9 mouse cellular contexts compared by ENCODE assay signal in genomic region chr2:118702883-118703761, GRCm38 (mm10). TPM values are rescaled to one million over a fixed set of nuclear protein-coding genes. Genes with fewer than 3 reads are reported as not detected.
DNase-seq lines count a peak whose midpoint lies in the region; ATAC-seq and TF ChIP-seq lines count a peak whose summit lies in the region.
"Had no signal": no experiment of that assay in that cellular context is flagged by ENCODE, and none has a peak within 500 bp of the region (broad histone marks: within the 10 kb centered on the region; RNA-seq: fewer than 3 reads in every experiment).

No protein-coding gene starts in this region.

- peaks cover under 1% of the 10 kb centered on the region for H3K36me3 ChIP-seq in G1E (replicated peaks)
- H3K36me3 ChIP-seq in forebrain, embryonic 11.5 days (ENCODE audit: control insufficient read depth, insufficient read depth, low read length) = no peaks in the 10 kb centered on the region
- H3K36me3 ChIP-seq in hindbrain, postnatal 0 days (ENCODE audit: insufficient read depth, low read length) = no peaks in the 10 kb centered on the region
- H3K36me3 ChIP-seq in liver, embryonic 15.5 days (replicated peaks) = no peaks in the 10 kb centered on the region
- H3K36me3 ChIP-seq in neural tube, embryonic 14.5 days (ENCODE audit: control insufficient read depth, insufficient read depth, low read length) = no peaks in the 10 kb centered on the region

- peaks cover 16% of the 10 kb centered on the region for H3K9me3 ChIP-seq in G1E (replicated peaks)
- H3K9me3 ChIP-seq in forebrain, embryonic 11.5 days (ENCODE audit: control insufficient read depth, low read length) = no peaks in the 10 kb centered on the region
- H3K9me3 ChIP-seq in hindbrain, postnatal 0 days (ENCODE audit: low read length) = no peaks in the 10 kb centered on the region
- H3K9me3 ChIP-seq in liver, embryonic 15.5 days (replicated peaks) = no peaks in the 10 kb centered on the region
- no peaks in the 10 kb centered on the region for H3K9me3 ChIP-seq in neural tube, embryonic 14.5 days (ENCODE audit: control insufficient read depth, low read length)

- H3K4me2 ChIP-seq in forebrain, embryonic 11.5 days (ENCODE audit: low read depth, low read length, severe bottlenecking) = peak overlapping the region; percentile 58
- peak overlapping the region; percentile 60 for H3K4me2 ChIP-seq in hindbrain, postnatal 0 days (ENCODE audit: low read depth, low read length)
- peak overlapping the region; percentile 65 for H3K4me2 ChIP-seq in liver, embryonic 15.5 days
- H3K4me2 ChIP-seq in neural tube, embryonic 14.5 days (ENCODE audit: low read depth, low read length) = peak overlapping the region; percentile 57

- ATAC-seq in G1E (ENCODE audit: extremely low read depth, insufficient number of reproducible peaks, low FRiP score, poor library complexity, severe bottlenecking) = no peak
- ATAC-seq in forebrain, embryonic 11.5 days (replicated peaks; ENCODE audit: low FRiP score) = peak; percentile 31; the same call in 1 of the 2 replicates
- ATAC-seq in hindbrain, postnatal 0 days = peak; percentile 33; the same call in 1 of the 2 replicates
- ATAC-seq in liver, embryonic 15.5 days (ENCODE audit: insufficient read depth) = 0 out of 2 replicates have a peak, but pooled peaks have one; percentile 12
- ATAC-seq in neural tube, embryonic 14.5 days (ENCODE audit: low read depth) = peak; percentile 25; the same call in 1 of the 2 replicates

- peaks cover 22% of the 10 kb centered on the region for H3K4me1 ChIP-seq in G1E (ENCODE audit: insufficient read depth, low read depth, low read length)
- H3K4me1 ChIP-seq in forebrain, embryonic 11.5 days (replicated peaks; ENCODE audit: control insufficient read depth, insufficient read depth, low read length) = peaks cover 30% of the 10 kb centered on the region
- peaks cover 23% of the 10 kb centered on the region for H3K4me1 ChIP-seq in hindbrain, postnatal 0 days (ENCODE audit: insufficient read depth, low read length)
- peaks cover 39% of the 10 kb centered on the region for H3K4me1 ChIP-seq in liver, embryonic 15.5 days (replicated peaks)
- peaks cover 18% of the 10 kb centered on the region for H3K4me1 ChIP-seq in neural tube, embryonic 14.5 days (ENCODE audit: control insufficient read depth, insufficient read depth, low read length)

- 0% methylated on average over 85 of the region's 93 CpGs for WGBS in forebrain, embryonic 11.5 days
- 2% methylated on average over 87 of the region's 93 CpGs for WGBS in hindbrain, postnatal 0 days
- under 1% methylated on average over 93 of the region's 93 CpGs for WGBS in liver, embryonic 15.5 days (ENCODE audit: insufficient replicate concordance)
- 1% methylated on average over 86 of the region's 93 CpGs for WGBS in neural tube, embryonic 14.5 days

- H3K27me3 ChIP-seq in G1E (ENCODE audit: insufficient read depth, low read length) = peaks cover 79% of the 10 kb centered on the region
- peaks cover 86% of the 10 kb centered on the region for H3K27me3 ChIP-seq in forebrain, embryonic 11.5 days (ENCODE audit: control insufficient read depth, insufficient read depth, low read length)
- H3K27me3 ChIP-seq in hindbrain, postnatal 0 days (ENCODE audit: insufficient read depth, low read length) = peaks cover 75% of the 10 kb centered on the region
- H3K27me3 ChIP-seq in liver, embryonic 15.5 days = peaks cover 96% of the 10 kb centered on the region
- H3K27me3 ChIP-seq in neural tube, embryonic 14.5 days (ENCODE audit: control insufficient read depth, insufficient read depth, low read length) = peaks cover 73% of the 10 kb centered on the region

- no peak overlapping the region for H3K27ac ChIP-seq in forebrain, embryonic 11.5 days (ENCODE audit: low read depth, low read length)
- H3K27ac ChIP-seq in hindbrain, postnatal 0 days = no peak overlapping the region
- no peak overlapping the region for H3K27ac ChIP-seq in liver, embryonic 15.5 days (replicated peaks)
- H3K27ac ChIP-seq in neural tube, embryonic 14.5 days (ENCODE audit: low read depth, low read length) = no peak overlapping the region
- H3K27ac ChIP-seq: macrophage had no signal

- TF ChIP-seq CTCF in G1E (IDR thresholded peaks at IDR 0.05; ENCODE audit: low read depth, low read length) = no peak
- TF ChIP-seq CTCF in hindbrain, postnatal 0 days (IDR thresholded peaks at IDR 0.05; ENCODE audit: low read depth) = 0 out of 2 replicates have a peak, but pooled peaks have one; percentile 14

- peak overlapping the region; percentile 16; the same call in 1 of the 2 replicates for H3K9ac ChIP-seq in forebrain, embryonic 11.5 days (ENCODE audit: low read length)
- H3K9ac ChIP-seq in hindbrain, postnatal 0 days (replicated peaks; ENCODE audit: low read length) = peak overlapping the region; percentile 5; the same call in 1 of the 2 replicates
- no peak overlapping the region for H3K9ac ChIP-seq in liver, embryonic 15.5 days
- H3K9ac ChIP-seq in neural tube, embryonic 14.5 days (replicated peaks; ENCODE audit: low read depth, low read length) = 0 out of 2 replicates have a peak overlapping the region, but pooled peaks have one; percentile 21

- peak; percentile 63 to 64 for DNase-seq in cerebellum, postnatal 10 days
- DNase-seq in cerebellum, adult 11 months = no peak
- no peak for DNase-seq in G1E (ENCODE audit: low spot score)
- DNase-seq in forebrain, embryonic 11.5 days (ENCODE audit: low spot score) = peak; percentile 82
- no peak for DNase-seq in hindbrain, postnatal 0 days (ENCODE audit: low spot score)
- no peak for DNase-seq in frontal cortex, postnatal 10 days (ENCODE audit: low spot score in 2 of 2)

- peak overlapping the region; percentile 51; the same call in 1 of the 2 replicates for H3K4me3 ChIP-seq in G1E (ENCODE audit: low read depth, low read length)
- peak overlapping the region; percentile 36 for H3K4me3 ChIP-seq in forebrain, embryonic 11.5 days (ENCODE audit: low read depth, low read length)
- H3K4me3 ChIP-seq in hindbrain, postnatal 0 days (ENCODE audit: low read length) = peak overlapping the region; percentile 38
- peak overlapping the region; percentile 50 for H3K4me3 ChIP-seq in liver, embryonic 15.5 days (replicated peaks)
- H3K4me3 ChIP-seq in neural tube, embryonic 14.5 days (ENCODE audit: low read depth, low read length) = peak overlapping the region; percentile 17

RNA-seq across cellular contexts. Expression of gene Ankrd63, which starts 0.6 kb away (rescaled TPM):
- total RNA-seq in G1E (2014; fragmentation: Nextera tagmentation) (0.15 TPM in 1 of 2 replicates, not detected in the other), G1E (2017) (under 0.01 and 0.05 TPM in 2 replicates)
- not detected in 2 replicates for polyA plus RNA-seq in G1E (2012)
- not detected in 2 replicates for polyA plus RNA-seq in forebrain, embryonic 11.5 days (2014; fragmentation: Nextera tagmentation; extraction: Ambion mirVana)
- total RNA-seq in hindbrain, postnatal 0 days (2014; rRNA removed) = 0.18 TPM in 1 of 2 replicates, not detected in the other
- 0.08 TPM in 1 of 2 replicates, not detected in the other for polyA plus RNA-seq in hindbrain, postnatal 0 days (2015; fragmentation: Nextera tagmentation; extraction: Ambion mirVana)
- 0.07 and 0.08 TPM in 2 replicates for polyA plus RNA-seq in liver, embryonic 15.5 days (2015; fragmentation: Nextera tagmentation; extraction: Ambion mirVana)
- not detected in 2 replicates for polyA plus RNA-seq in neural tube, embryonic 14.5 days (2014; fragmentation: Nextera tagmentation; extraction: Ambion mirVana)
- polyA plus RNA-seq: macrophage had no signal

RNA-seq across cellular contexts. Expression of gene Plcb2, which starts 25.1 kb away (rescaled TPM):
- total RNA-seq in G1E (2014; fragmentation: Nextera tagmentation) = 25.6 and 30.6 TPM in 2 replicates
- total RNA-seq in G1E (2017) = 7.3 and 8.5 TPM in 2 replicates
- 4.5 and 5.4 TPM in 2 replicates for polyA plus RNA-seq in G1E (2012)
- 0.33 and 0.45 TPM in 2 replicates for polyA plus RNA-seq in forebrain, embryonic 11.5 days (2014; fragmentation: Nextera tagmentation; extraction: Ambion mirVana)
- total RNA-seq in hindbrain, postnatal 0 days (2014; rRNA removed) = 1.7 and 4.5 TPM in 2 replicates
- 0.61 and 0.69 TPM in 2 replicates for polyA plus RNA-seq in hindbrain, postnatal 0 days (2015; fragmentation: Nextera tagmentation; extraction: Ambion mirVana)
- polyA plus RNA-seq in liver, embryonic 15.5 days (2015; fragmentation: Nextera tagmentation; extraction: Ambion mirVana) = 2.3 and 2.9 TPM in 2 replicates
- polyA plus RNA-seq in neural tube, embryonic 14.5 days (2014; fragmentation: Nextera tagmentation; extraction: Ambion mirVana) = 0.57 and 0.88 TPM in 2 replicates

RNA-seq across cellular contexts. Expression of gene Pak6, which starts 40.0 kb away (rescaled TPM):
- total RNA-seq in G1E (2014; fragmentation: Nextera tagmentation) (7.9 and 9.6 TPM in 2 replicates), G1E (2017) (6.2 and 10.0 TPM in 2 replicates)
- polyA plus RNA-seq in G1E (2012) = 28.0 and 34.2 TPM in 2 replicates
- 1.2 and 2.2 TPM in 2 replicates for polyA plus RNA-seq in forebrain, embryonic 11.5 days (2014; fragmentation: Nextera tagmentation; extraction: Ambion mirVana)
- 74.6 and 79.0 TPM in 2 replicates for total RNA-seq in hindbrain, postnatal 0 days (2014; rRNA removed)
- 36.5 and 40.8 TPM in 2 replicates for polyA plus RNA-seq in hindbrain, postnatal 0 days (2015; fragmentation: Nextera tagmentation; extraction: Ambion mirVana)
- 0.30 and 0.45 TPM in 2 replicates for polyA plus RNA-seq in liver, embryonic 15.5 days (2015; fragmentation: Nextera tagmentation; extraction: Ambion mirVana)
- 29.4 and 39.1 TPM in 2 replicates for polyA plus RNA-seq in neural tube, embryonic 14.5 days (2014; fragmentation: Nextera tagmentation; extraction: Ambion mirVana)
- polyA plus RNA-seq: macrophage had no signal

RNA-seq across cellular contexts. Expression of gene Inafm2, which starts 42.4 kb away (rescaled TPM):
- total RNA-seq in G1E (2014; fragmentation: Nextera tagmentation) (24.8 and 26.5 TPM in 2 replicates), G1E (2017) (14.8 and 16.0 TPM in 2 replicates)
- 21.0 and 28.6 TPM in 2 replicates for polyA plus RNA-seq in G1E (2012)
- 28.6 and 30.4 TPM in 2 replicates for polyA plus RNA-seq in forebrain, embryonic 11.5 days (2014; fragmentation: Nextera tagmentation; extraction: Ambion mirVana)
- total RNA-seq in hindbrain, postnatal 0 days (2014; rRNA removed) = 19.8 and 21.1 TPM in 2 replicates
- polyA plus RNA-seq in hindbrain, postnatal 0 days (2015; fragmentation: Nextera tagmentation; extraction: Ambion mirVana) = 18.9 TPM in 2 replicates
- polyA plus RNA-seq in liver, embryonic 15.5 days (2015; fragmentation: Nextera tagmentation; extraction: Ambion mirVana) = 12.3 and 12.6 TPM in 2 replicates
- 29.4 and 32.3 TPM in 2 replicates for polyA plus RNA-seq in neural tube, embryonic 14.5 days (2014; fragmentation: Nextera tagmentation; extraction: Ambion mirVana)

RNA-seq across cellular contexts. Expression of gene Ccdc9b, which starts 59.3 kb away (rescaled TPM):
- total RNA-seq in G1E (2014; fragmentation: Nextera tagmentation) = not detected in 2 replicates
- total RNA-seq in G1E (2017) = 0.05 and 0.06 TPM in 2 replicates
- polyA plus RNA-seq in G1E (2012) = not detected in 2 replicates
- polyA plus RNA-seq in forebrain, embryonic 11.5 days (2014; fragmentation: Nextera tagmentation; extraction: Ambion mirVana) = 0.36 and 0.87 TPM in 2 replicates
- total RNA-seq in hindbrain, postnatal 0 days (2014; rRNA removed) = 1.4 and 3.9 TPM in 2 replicates
- 0.70 and 0.84 TPM in 2 replicates for polyA plus RNA-seq in hindbrain, postnatal 0 days (2015; fragmentation: Nextera tagmentation; extraction: Ambion mirVana)
- polyA plus RNA-seq in liver, embryonic 15.5 days (2015; fragmentation: Nextera tagmentation; extraction: Ambion mirVana) = 0.20 and 0.29 TPM in 2 replicates
- 0.60 and 0.64 TPM in 2 replicates for polyA plus RNA-seq in neural tube, embryonic 14.5 days (2014; fragmentation: Nextera tagmentation; extraction: Ambion mirVana)

Comparison
In these comparisons a context has a peak if more than half of its experiments do, and no peak if none do; other contexts are left out.
1. DNase-seq: peak in cerebellum, postnatal 10 days (2 of 2) and forebrain, embryonic 11.5 days (single experiment); none in cerebellum, adult 11 months (single experiment), G1E (single experiment), hindbrain, postnatal 0 days (single experiment) and frontal cortex, postnatal 10 days (0 of 2).
2. Peak in every context shown above with its lines, with median percentiles within 50 percentile points of each other: H3K4me3 ChIP-seq and H3K4me2 ChIP-seq.